Mouse (Mus musculus): Measurements from ENCODE around the gene Tmem33.

The Tmem33 gene

GRCm38 (mm10) chr5:67324032-67324431, 63.7 kb downstream of the Tmem33 start:
- in situ Hi-C loops (cut with MboI): no loop called here

- in situ Hi-C loops (cut with MboI): no loop called here
These were observed 80.4 kb downstream of the Tmem33 start for GRCm38 (mm10) chr5:67340811-67341210.

Data from mature B cell (primary cell).